Mouse (Mus musculus) layer of hippocampus, adult 6 months (tissue): ENCODE data around the gene Tubg2. TPM values are rescaled to one million over a fixed set of nuclear protein-coding genes. Genes with fewer than 3 reads are reported as not detected.

Experiments used
- long read RNA-seq, 2 experiments: library from polyadenylated mRNA; unstranded; transcript quantifications; one replicate each; pipeline ENCODE4 v2.0.0; 2019 to 2020
- microRNA-seq: library from miRNA; unstranded; fragments of <30 nt; microRNA quantifications from one replicate; pipeline ENCODE4 v1.2.0, GENCODE M21; 2020
- polyA plus RNA-seq: library from polyadenylated mRNA; unstranded; fragments of <200 nt; fragmentation: Nextera tagmentation; gene quantifications from 2 replicates; pipeline ENCODE4 v1.2.3, GENCODE M21; 2021

Gene Tubg2
- polyA plus RNA-seq, result 49.2 and 55.2 TPM in 2 replicates
- long read RNA-seq, experiment 1, transcript Tubg2-201 (11 exons, 1,754 nt), result major isoform, 59 of 75 reads
- long read RNA-seq, experiment 1, partial matches to known transcripts, result 11 of 75 reads
- long read RNA-seq, experiment 1, other reads (novel, unspliced or antisense), result 5 of 75 reads
- long read RNA-seq, experiment 2, transcript Tubg2-201 (11 exons, 1,754 nt), result major isoform, 263 of 296 reads
- long read RNA-seq, experiment 2, partial matches to known transcripts, result 16 of 296 reads
- long read RNA-seq, experiment 2, other reads (novel, unspliced or antisense), result 17 of 296 reads

GRCm38 (mm10) chr11:101155728-101156371, at the start of gene Tubg2:
Gene Tubg2, plus strand, starts transcription at chr11:101155907.

DNA sequence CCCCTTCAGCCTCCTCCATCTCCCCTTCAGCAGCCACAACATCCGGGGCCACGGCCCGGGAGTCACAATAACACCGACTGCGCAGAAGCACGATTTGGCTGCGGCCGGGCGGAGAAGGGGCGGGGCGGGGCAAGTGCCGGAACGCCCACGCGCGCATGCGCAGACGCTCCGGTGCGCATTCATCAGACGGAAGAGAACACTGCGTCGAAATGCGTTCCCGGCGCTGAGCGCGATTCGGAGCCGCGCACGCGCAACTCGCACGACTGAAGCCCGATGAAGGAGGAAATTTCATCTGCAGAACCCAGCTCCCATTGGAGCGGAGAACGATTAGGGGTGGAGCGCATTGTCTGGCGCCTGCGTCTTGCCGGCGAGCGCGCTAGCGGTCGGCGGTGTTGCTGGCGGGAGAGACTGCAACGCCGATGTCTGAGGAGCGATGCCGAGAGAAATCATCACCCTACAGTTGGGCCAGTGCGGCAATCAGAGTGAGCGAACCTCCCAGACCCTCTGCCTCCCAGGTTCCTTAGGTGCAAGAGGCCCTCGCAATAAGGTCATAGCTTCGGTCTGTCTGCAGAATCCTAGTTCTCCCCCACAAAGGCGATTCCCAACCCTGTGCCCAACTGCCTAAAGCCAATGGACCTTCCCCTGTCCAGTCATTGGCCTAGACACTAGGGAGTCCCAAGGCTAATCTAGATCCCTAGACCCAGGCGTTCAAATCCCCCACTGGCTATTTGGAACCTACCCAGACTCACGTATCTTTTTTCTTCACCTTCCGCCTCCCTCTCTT, 35.8 kb upstream of the Tubg2 start, which contains the start of the genes Retreg3 and Tubg1:
Gene Retreg3 (minus strand): TSS at position 133 of the 784 bp plus-strand sequence.
Gene Tubg1 (plus strand): TSS at position 178 of the 784 bp plus-strand sequence.

GRCm38 (mm10) chr11:101170354-101170810, 14.7 kb downstream of the Tubg2 start, which contains the start of gene Cntnap1:
Gene Cntnap1, plus strand, starts transcription at chr11:101170523.

GRCm38 (mm10) chr11:101170811-101171610, 15.3 kb downstream of the Tubg2 start, which contains the start of gene Plekhh3:
Gene Plekhh3, minus strand, starts transcription at chr11:101171351.

DNA sequence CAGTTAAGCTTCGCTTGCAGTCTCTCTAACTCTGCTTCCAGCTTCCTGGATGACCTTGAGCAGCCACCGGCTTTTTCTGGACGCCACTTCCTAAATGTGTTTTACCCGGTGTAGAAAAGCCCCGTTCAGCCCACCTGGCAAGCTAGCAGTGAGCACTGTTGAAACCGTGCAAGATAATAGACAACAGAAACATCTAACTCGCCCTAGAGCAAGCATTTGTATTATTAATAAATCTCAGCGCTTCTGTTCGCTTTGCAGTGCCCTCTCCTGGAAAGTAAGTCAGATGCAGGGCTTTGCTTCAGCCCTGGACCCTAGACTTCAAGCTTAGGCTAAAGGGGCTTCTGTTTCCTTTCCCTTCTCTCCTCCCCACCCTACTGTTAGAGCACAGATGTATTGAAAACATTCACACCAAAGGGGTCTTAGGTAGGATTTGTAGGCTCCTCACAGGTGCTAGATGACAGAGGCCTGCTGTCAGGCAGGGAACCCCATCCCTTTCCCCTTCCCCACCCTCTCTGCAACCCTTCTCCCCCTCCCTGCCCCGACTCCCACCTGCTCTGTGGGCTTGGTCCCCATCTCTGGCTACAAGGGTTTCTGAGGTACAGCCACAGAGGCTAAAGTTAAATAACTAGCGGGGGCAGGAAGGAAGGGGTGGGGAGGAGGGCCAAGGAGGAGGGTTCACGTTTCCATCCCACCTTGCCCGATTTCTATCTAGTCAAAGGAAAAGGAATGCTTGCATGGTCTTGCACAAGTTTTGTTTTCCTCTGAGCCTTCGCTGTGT, 19.3 kb downstream of the Tubg2 start, which contains the start of gene Ccr10:
Gene Ccr10 (minus strand): TSS at position 593 of the 778 bp plus-strand sequence.

Small RNA genes lying within 50 kb of the gene (microRNA-seq; reads per million reads assigned to microRNA genes)
- not detected for gene Gm27626

Other genes starting within 250 kb of the Tubg2 start
- 22.6 and 24.9 TPM in 2 replicates for gene Stat3, start 216.4 kb upstream of the Tubg2 start, polyA plus RNA-seq
- gene Cavin1, start 185.0 kb upstream of the Tubg2 start, polyA plus RNA-seq, result 11.1 and 19.8 TPM in 2 replicates
- 149 and 167 TPM in 2 replicates for gene Atp6v0a1, start 146.5 kb upstream of the Tubg2 start, polyA plus RNA-seq
- gene Naglu, start 85.9 kb upstream of the Tubg2 start, polyA plus RNA-seq, result 9.6 and 12.1 TPM in 2 replicates
- gene Hsd17b1, start 77.5 kb upstream of the Tubg2 start, polyA plus RNA-seq, result not detected in 2 replicates
- gene Coasy, start 73.3 kb upstream of the Tubg2 start, polyA plus RNA-seq, result 35.8 and 36.1 TPM in 2 replicates
- 63.4 and 67.0 TPM in 2 replicates for gene Mlx, start 68.6 kb upstream of the Tubg2 start, polyA plus RNA-seq
- 5.3 and 6.0 TPM in 2 replicates for gene Psmc3ip, start 60.5 kb upstream of the Tubg2 start, polyA plus RNA-seq
- gene Retreg3, start 36.0 kb upstream of the Tubg2 start, polyA plus RNA-seq, result 7.9 and 8.1 TPM in 2 replicates
- gene Tubg1, start 36.0 kb upstream of the Tubg2 start, polyA plus RNA-seq, result 52.5 and 59.1 TPM in 2 replicates
- 14.1 and 15.8 TPM in 2 replicates for gene Cntnap1, start 14.6 kb downstream of the Tubg2 start, polyA plus RNA-seq
- gene Plekhh3, start 15.4 kb downstream of the Tubg2 start, polyA plus RNA-seq, result 2.0 and 3.2 TPM in 2 replicates
- gene Ccr10, start 19.5 kb downstream of the Tubg2 start, polyA plus RNA-seq, result 0.23 and 0.53 TPM in 2 replicates
- 30.9 and 32.5 TPM in 2 replicates for gene Ezh1, start 70.6 kb downstream of the Tubg2 start, polyA plus RNA-seq
- gene Ramp2, start 90.1 kb downstream of the Tubg2 start, polyA plus RNA-seq, result 78.1 and 88.2 TPM in 2 replicates
- gene Vps25, start 97.8 kb downstream of the Tubg2 start, polyA plus RNA-seq, result 180 and 205 TPM in 2 replicates
- gene Wnk4, start 104.7 kb downstream of the Tubg2 start, polyA plus RNA-seq, result 1.1 and 1.8 TPM in 2 replicates
- 0.13 and 0.14 TPM in 2 replicates for gene Cntd1, start 123.1 kb downstream of the Tubg2 start, polyA plus RNA-seq
- gene Coa3, start 123.2 kb downstream of the Tubg2 start, polyA plus RNA-seq, result 427 and 478 TPM in 2 replicates
- gene Becn1, start 146.4 kb downstream of the Tubg2 start, polyA plus RNA-seq, result 197 and 208 TPM in 2 replicates
- 16.3 and 17.7 TPM in 2 replicates for gene Psme3, start 160.3 kb downstream of the Tubg2 start, polyA plus RNA-seq
- gene Aoc2, start 169.2 kb downstream of the Tubg2 start, polyA plus RNA-seq, result 0.21 and 0.29 TPM in 2 replicates
- gene Aoc3, start 174.7 kb downstream of the Tubg2 start, polyA plus RNA-seq, result 0.08 and 0.16 TPM in 2 replicates
- gene G6pc, start 211.7 kb downstream of the Tubg2 start, polyA plus RNA-seq, result not detected in 2 replicates